Mouse (Mus musculus) natural killer cell, adult 2 months (primary cell): Measurements from ENCODE around the gene Smurf1.

Source experiments
- DNase-seq, 2 experiments: peaks; one replicate each; pipeline ENCODE4 v3.0.0; 2022; ENCODE audit warnings: low spot score in 2 of 2

Gene Smurf1

GRCm38 (mm10) chr5:144958271-144958670, 7.4 kb downstream of the Smurf1 start:
- no peak for DNase-seq

GRCm38 (mm10) chr5:144954432-144954831, 11.2 kb downstream of the Smurf1 start:
- no peak for DNase-seq

DNA sequence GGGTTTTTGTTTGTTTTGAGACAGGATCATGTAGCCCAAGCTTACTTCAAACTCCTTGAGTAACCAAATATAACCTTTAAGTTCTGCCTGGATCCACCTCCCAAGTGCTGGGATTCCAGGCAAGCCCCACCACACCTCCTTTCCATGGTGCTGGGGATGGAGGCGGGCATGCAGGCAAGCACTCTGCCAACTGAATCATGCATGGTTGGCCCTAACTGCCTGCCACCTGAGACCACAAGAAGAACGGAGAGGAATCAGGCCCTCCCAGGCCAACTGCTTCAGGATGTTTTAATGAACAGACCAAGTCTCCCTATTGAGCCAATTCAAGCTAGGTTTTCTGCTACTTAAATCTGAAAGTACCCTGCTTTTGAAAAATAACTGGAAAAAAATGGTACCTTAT, 13.1 kb downstream of the Smurf1 start:
- no peak for DNase-seq

DNA sequence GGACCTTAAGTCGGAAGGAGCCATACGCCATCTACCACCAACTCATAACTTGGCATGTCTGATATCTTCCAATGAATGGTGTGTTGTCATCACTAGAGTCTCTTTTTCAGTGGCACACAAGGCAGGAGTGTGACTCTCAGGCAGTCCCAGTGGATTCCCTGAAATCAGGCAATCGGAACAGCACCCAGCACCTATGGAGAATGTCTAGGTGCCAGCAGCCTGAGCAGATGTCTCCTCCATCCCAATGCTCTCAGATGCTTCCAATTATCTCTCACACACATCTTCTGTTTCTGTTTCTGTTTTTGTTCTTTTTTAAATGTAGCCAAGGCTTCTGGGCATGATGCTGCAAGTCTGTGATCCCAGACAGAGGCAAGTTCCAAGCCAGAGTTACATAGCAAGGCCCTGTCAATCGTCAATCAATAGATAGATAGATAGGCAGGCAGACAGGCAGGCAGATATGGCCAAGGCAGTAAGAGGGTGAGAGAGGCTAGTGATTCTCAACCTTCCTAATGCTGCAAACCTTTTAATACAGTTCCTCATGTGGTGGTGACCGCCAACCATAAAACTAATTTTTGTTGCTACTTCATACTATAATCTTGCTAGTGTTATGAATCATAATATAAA, 15.1 kb downstream of the Smurf1 start:
- no peak for DNase-seq

DNA sequence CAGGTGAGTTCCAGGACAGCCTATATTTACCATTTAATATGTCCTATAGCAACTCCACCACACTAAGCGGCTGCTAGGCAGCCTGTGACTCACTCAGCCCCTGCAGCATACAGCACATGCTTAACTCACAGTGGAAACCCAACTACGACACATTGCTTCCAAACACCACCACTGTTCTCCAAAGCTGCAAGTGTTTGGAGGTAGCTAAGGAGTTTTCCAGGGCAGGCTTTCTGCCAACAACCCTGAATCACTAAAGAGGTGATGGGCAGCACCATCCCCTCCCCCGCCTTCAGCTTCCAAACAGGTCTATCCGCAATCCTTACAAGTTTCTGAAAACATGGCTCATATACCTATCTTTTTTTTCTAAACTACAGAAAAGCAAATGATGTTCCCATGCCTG, 15.8 kb downstream of the Smurf1 start:
- no peak for DNase-seq

DNA sequence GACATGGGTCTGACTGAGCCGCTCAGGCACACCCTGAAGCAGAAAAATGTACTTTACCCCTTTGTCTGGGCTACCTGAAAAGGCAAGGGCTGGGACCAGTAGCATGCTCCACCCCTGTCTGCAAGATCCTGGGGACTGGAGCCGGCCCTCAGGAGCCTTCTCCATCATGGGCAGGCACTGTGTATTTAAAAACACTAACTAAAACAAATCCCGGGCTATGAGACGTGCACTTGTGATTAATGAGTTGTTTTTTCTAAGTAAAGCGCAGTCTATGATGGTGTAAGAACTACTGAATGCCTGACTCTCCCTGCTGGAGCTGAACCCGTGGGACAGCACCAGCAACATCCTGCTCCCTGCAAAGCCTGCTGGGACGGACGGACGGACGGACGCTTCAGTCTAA, 17.2 kb downstream of the Smurf1 start:
- DNase-seq, result no peak

DNA sequence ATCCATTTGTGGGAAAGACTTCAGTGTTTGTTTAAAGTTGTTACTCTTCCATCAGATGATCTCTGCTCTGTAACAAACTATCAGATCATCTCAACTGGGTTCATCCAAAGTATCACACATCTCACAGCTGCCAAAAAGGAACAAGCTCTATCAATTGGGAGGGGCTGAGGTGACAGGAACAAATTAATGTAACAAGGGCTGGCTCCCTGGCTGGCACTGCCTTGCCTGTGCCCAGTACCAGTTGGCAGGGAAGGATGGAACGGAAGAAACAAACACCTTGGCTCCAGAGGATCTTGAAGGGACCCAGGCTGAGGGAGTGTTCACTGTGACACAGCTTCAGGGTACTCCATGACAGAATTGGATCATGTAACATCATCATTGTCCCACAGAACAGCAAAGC, 17.6 kb downstream of the Smurf1 start:
- DNase-seq, result no peak

DNA sequence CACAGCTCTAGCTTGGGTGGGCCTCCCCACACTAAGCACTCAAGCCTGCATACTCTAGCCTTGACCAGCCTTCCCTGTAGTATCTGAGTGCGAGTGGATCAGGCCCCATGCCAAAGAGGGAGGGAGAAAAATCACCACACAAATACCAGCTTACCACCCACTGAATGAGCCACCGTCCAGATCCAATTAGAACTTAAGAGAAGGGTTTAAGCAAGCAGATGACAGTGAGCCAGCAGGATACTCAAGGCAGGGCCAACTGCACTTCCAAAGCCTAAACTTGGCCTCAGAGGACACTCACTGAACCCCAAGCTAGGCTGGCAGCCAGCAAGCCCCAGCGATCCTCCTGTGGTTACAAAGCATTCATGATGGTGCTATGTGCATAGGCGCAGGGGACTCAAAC, 19.6 kb downstream of the Smurf1 start:
- no peak for DNase-seq

GRCm38 (mm10) chr5:144944932-144945331, 20.7 kb downstream of the Smurf1 start:
- DNase-seq, result no peak

- no peak for DNase-seq
Measured at GRCm38 (mm10) chr5:144944370-144944769, 21.3 kb downstream of the Smurf1 start.

GRCm38 (mm10) chr5:144943346-144943745, 22.3 kb downstream of the Smurf1 start:
- DNase-seq, result no peak

DNA sequence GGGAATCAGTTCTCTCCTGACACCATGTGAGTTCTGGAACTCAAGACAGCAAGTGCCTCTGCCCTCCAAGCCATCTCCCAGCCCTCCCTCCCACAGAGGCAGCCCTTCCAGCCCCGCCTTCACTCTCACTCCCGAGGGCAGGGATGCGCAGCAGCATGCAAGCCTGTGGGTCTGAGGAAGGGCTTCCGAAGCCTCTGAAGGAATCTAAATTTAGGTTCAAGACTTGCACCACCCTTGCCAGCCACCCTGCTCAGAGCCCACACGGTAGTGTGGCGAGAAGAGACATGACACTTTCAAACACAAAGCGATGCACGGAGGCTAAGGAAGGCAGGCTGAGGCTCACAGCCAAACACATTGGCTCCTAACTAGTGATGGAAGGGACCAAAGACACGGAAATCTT, 23.2 kb downstream of the Smurf1 start:
- no peak for DNase-seq

DNA sequence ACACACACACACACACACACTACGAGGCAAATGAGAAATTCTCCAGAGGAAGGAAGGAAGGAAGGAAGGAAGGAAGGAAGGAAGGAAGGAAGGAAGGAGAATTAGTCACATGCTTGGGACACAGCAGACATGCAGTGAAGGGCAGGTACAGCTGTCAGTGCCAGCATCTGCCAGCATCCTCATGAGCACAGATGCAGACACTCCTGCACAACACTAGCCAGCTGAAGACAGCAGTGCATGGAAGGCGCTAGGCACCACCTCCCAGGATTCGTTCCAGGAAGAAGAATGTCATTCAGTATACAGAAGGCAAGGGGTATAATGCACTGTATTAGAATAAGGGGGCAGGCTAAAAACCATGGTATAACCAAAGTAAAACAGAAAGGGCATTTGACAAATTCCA, 24.7 kb downstream of the Smurf1 start:
- DNase-seq, result no peak

DNA sequence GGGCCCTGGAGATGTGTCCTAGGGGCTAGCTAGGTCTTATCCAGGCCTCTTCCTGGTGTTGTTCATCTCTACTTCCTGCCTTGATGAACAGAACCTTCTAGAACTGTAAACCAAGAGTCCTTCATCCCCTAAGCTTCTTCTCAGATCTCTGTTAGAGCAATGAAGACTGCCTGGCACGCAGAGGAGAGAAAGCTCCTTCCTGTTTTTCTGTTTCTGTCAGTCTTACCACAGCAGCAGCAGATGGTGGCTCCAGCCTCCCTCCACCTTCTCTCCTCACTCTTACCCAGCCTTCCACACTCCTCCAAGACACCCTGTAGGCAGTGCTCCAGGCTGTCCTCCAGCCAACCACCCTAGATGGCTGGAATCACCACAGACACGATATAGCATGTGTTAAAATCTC, 28.3 kb downstream of the Smurf1 start:
- DNase-seq, result no peak

DNA sequence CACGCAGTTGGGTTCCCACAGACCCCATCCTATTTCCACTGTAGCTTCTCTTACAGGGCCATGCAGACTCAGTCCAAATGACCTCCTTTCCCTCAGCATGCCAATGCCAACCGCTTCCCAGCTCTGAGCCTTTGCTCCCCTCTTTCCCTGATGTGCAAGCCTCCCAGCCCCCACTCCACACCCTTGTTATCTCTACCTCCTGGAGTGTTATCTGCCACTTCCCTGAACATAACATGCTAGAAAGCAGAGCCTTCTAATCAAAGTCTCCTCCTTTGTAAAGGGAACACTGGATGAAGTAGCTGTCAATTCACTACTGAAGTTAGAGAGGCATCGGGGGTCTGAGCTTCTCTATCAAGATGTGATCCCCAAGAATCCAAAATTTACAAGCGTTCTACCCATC, 32.2 kb downstream of the Smurf1 start:
- DNase-seq, result no peak

- no peak for DNase-seq
Measured at GRCm38 (mm10) chr5:144931841-144932240, 33.8 kb downstream of the Smurf1 start.

DNA sequence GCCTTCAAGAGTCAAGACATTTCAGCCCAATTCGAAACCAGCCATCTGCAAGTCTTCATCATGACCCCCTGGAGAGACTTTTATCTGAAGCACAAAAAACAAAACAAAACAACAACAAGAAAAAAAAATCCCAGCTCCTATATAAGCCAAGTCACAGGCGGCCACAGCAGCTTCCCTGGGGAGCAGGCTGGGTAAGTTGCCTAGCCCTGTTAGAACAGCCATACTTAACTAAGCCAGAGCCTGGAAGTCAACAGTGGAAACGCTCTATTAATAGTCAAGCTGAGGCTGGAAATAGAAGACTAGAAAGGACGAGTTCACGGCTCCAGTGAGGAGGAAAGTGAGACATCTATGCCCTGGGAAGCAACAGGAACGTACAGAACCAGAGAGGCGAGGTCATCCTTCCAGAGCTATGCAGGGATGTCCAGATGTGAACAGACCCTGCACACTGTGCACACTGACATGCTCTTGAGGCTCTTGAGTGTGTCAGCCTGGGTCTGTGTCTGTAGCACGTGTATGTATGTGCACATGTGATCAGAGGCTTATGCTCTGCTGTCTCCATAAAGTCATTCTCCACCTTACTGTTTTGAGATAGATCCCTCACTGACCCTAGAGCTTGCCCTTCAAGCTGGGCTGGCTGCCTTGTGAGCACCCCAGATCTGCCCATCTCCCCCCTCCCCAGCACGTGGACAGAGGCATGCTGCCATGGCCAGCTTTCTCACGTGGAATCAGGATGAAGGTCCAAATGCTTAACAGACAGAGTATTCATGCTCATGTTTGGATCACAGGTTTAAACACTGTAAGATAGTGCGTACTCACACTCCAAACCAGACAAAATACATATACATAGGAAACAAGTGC, 36.6 kb downstream of the Smurf1 start:
- DNase-seq, result no peak

DNA sequence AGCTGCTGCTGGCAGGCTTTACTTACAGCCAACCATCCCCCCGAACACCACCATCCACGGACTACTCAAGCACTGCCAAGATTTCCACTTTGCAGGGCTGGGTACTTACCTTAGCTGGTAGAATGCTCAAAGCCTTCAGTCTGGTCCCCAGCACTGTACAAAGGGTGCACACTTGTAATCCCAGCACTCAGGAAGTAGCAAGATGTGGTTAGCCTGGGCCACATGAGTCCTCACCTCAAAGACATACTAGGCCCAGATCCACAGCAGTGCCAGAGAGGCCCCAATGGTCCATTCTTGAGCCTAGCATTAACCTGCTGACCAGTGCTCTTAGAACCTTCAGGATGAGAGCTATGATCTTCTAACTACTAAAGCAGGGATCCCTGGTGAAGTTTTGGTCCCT, 39.4 kb downstream of the Smurf1 start:
- DNase-seq, result no peak

DNA sequence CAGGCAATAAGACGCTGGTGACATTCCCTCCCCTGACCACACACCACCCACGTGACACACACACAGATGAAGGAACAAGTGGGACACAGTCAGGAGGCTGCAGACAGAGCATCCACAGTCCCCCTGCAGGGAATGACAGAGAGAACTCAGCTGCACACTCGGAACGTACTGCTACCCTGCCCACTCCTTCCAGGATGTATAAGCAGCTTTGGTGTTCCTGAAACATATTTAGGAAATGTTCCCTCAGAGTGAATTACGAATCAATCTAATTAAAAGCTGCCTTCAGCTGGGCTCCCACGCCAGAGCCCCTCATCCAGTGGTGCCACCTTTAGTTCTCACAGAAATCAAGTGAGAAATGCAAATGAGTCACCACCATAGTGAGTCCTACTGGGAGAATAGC, 42.3 kb downstream of the Smurf1 start:
- no peak for DNase-seq

- peak; percentile 16 to 34 for DNase-seq
Measured at GRCm38 (mm10) chr5:144919790-144920189, 45.9 kb downstream of the Smurf1 start.

DNA sequence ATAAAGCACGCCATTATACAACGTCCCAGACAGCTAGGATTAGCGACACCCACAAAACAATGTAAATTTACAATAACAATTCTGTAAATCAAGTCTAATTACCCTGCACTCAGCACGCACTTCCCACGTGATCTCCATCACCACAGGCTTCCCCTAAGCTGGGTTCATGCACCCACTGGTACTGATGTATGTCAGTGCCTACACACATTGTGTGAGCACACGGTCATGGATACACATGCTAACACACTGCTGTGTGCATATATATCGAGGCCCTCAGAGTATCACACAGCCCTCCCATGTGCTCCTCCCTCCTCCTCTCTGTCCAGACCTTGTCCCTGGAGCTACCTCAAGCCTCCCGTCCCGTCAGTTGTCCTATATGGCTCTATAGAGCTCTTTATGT, 46.5 kb downstream of the Smurf1 start:
- no peak for DNase-seq

DNA sequence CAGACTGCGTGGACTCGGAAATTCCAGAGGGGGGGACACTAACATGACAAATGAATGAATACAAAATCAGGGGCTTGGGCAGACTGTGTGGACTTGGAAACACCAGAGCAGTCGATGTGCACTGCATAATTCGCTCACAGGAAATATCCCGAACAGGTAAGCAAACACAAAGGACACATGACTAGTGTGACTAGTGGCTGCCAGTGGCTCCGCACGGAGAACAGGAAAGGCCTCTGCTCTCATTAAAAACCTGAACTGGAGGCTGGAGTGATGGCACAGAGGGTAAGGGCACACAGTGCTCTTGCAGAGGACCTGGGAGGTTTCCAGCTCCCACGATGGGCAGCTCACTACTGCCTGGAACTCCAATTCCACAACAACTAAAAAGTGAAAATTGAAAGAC, 47.4 kb downstream of the Smurf1 start:
- no peak for DNase-seq

GRCm38 (mm10) chr5:144917172-144917571, 48.5 kb downstream of the Smurf1 start:
- no peak for DNase-seq

DNA sequence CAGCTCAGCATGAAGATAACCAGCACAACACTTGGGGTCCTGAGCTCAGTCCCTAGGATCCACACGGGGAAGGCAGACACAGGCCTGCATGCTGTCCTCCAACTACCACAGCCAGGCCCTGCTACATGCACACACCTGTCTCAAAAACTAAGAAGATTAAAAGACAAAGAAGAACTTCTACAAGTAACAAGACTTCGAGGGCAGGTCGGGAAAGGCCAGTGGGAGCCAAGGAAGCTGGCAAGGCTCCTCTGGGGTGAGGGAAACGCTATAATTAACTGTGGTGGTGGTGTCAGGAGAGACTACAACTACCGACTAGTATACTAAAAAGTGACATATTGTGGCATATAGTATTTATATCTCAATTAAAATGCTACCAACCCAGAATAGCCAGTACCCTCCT, 49.8 kb downstream of the Smurf1 start:
- no peak for DNase-seq
